Mouse (Mus musculus) spleen, adult 2 months (tissue): Measurements from ENCODE around the gene Rbm41.

Source experiments
- CTCF ChIP-seq: fragments of 200-500 bp; IDR thresholded peaks from 2 replicates; pipeline ENCODE4 v1.5.1; 2011; ENCODE audit warnings: mild to moderate bottlenecking, inconsistent platforms; ENCODE audit not compliant: insufficient read depth, insufficient read length, insufficient replicate concordance; ENCODE audit errors: extremely low read depth
- POLR2A ChIP-seq: fragments of 200-500 bp; IDR thresholded peaks from 2 replicates; pipeline ENCODE4 v1.6.1; 2011; ENCODE audit warnings: low read depth, low read length, inconsistent platforms

DNA sequence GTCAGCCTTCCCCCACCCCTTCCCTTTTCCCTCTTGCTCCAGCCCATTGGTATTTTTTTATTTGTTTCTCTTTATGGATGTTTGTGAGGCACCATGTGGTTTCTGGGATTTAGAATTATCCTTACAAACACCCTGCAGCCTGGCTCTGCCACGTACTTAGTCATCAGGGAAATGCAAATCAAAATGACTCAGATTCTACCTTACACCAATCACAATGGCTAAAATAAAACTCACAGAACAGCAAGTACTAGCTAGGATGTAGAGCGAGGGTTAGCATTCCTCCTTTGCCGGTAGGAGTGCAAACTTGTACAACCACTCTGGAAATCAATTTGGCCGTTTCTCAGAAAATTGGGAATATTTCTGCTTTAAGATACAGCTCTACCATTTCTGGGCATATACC, 77.8 kb downstream of the Rbm41 start:
- TF ChIP-seq CTCF (no peak), POLR2A (no peak)
